Mouse (Mus musculus) ES-E14 (cell line): Measurements from ENCODE around the gene Slc45a3.

Source experiments
- CHD2 ChIP-seq: IDR thresholded peaks from 2 replicates; pipeline ENCODE4 v1.6.1; 2014; ENCODE audit warnings: mild to moderate bottlenecking, low read depth, low read length, inconsistent platforms
- HCFC1 ChIP-seq: IDR thresholded peaks from 2 replicates; pipeline ENCODE4 v1.6.1; 2012; ENCODE audit warnings: low read length, inconsistent platforms, borderline replicate concordance; ENCODE audit not compliant: insufficient read depth
- MAFK ChIP-seq: IDR thresholded peaks from 2 replicates; pipeline ENCODE4 v1.6.1; 2014; ENCODE audit warnings: mild to moderate bottlenecking, low read depth, low read length, inconsistent platforms; ENCODE audit not compliant: insufficient read depth
- ZNF384 ChIP-seq: IDR thresholded peaks from 2 replicates; pipeline ENCODE4 v1.6.1; 2012; ENCODE audit warnings: low read depth, low read length, inconsistent platforms

- TF ChIP-seq MAFK (no peak), ZNF384 (no peak), HCFC1 (no peak), CHD2 (no peak)
Measured at GRCm38 (mm10) chr1:131962606-131963084, at the start of gene Slc45a3.
